Mouse (Mus musculus): ENCODE results near the gene Ttyh1.

- TF ChIP-seq POLR2A (IDR thresholded peaks at IDR 0.05; ENCODE audit: borderline replicate concordance, extremely low read depth, low read depth, low read length), result no peak
- no peak for TF ChIP-seq CTCF (IDR thresholded peaks at IDR 0.05; ENCODE audit: insufficient read depth, low read length)
Observed at GRCm38 (mm10) chr7:4137746-4138145, 18.5 kb downstream of the Ttyh1 start.
